Mouse (Mus musculus) CH12F3 (cell line): ENCODE data around the gene Btc.

ENCODE experiments used
- in situ Hi-C: fragments of 300-500 bp; cut with MboI; formaldehyde crosslinking; loops from 2 replicates; pipeline ENCODE4 v1.14.3; 2020; ENCODE audit warnings: low sequenced_read_pairs

The Btc gene

DNA sequence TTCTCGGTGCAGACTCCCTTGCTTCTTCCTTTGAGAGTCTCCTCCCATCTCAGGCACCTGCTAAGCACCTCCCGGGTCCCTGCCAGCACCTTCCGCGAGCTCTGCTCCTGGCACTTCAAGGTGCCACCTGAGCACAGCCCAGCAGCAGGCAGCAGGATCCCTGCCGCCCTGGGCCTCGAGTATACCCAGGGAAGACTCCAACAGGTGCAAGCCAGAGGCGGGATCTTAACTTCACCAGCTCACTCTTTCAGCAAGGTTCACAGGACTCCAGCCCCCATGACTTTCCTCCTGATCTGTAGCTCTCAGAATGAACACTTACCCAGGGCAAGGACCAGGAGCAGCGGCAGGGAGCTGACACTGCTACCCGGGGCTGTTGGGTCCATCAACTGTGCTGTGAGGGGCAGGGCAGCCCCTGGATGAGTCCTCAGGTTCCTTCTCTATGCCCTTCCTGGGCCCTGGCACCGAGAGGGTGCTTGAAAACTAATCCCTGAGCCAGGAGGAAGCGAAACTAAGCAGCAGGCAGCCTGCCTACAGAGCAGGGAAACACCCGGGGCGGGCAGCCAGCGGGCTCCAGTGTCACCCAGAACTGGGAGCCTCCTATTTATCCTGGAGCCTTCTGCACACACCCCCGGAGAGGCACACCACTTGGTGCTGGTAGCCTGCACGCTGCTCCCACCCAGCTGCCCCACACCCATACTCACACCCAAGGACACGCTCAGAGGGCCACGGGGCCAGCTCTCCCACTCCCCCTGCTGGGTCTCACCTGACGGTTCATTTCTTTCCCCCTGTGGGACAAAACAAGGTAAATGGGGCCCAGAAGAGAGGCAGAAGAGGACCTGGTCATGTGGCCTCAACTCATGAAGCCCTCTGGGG lies at the start of gene Btc:
Gene Btc, minus strand, starts transcription at position 656 of the 873 bp plus-strand sequence.
- in situ Hi-C loops: no loop called here

DNA sequence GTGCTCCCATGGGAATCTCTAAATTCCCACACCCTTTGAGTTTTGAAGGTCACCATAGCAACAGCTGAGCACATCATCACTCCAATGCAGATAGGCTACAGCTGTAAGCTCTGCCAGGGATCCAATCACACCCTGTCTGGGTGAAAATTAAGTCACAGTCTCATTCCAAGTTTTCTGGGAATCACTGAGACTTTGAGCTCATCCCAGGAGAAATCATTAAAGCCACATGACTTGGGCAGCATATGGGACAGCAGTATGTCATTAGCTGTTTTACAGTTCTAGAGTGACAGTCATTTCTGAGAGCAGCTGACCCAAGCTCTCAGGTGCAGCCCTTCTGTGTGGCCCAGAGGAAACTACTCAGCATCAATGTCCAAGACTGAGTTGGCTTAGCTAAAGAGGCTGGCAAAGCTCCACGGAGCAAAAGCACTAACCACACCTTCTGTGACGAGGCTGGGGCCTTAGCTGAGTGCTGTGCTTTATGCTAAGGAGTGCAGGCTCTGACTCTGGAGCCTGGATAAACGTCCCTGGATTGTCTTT lies 42.3 kb upstream of the Btc start:
- in situ Hi-C loops: no loop called here

DNA sequence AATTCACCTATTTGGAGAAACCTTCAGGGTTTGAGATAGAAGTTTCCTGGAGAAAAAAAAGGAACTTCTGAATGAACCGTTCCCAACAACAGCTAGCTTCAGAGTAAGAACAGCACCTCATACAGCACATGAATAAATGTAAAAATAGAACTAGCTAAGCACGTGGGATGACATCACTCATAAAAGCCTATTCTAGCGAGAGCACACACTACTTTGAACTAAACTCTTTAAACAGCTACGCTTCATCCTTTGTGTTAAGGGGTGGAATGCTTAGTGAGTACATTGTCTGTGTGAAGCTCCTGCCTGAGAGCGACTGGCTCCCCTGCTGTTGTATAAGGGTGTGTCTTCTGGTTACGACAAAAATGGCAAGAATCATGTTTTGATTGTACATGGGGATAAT lies 33.8 kb upstream of the Btc start:
- in situ Hi-C loops: no loop called here

DNA sequence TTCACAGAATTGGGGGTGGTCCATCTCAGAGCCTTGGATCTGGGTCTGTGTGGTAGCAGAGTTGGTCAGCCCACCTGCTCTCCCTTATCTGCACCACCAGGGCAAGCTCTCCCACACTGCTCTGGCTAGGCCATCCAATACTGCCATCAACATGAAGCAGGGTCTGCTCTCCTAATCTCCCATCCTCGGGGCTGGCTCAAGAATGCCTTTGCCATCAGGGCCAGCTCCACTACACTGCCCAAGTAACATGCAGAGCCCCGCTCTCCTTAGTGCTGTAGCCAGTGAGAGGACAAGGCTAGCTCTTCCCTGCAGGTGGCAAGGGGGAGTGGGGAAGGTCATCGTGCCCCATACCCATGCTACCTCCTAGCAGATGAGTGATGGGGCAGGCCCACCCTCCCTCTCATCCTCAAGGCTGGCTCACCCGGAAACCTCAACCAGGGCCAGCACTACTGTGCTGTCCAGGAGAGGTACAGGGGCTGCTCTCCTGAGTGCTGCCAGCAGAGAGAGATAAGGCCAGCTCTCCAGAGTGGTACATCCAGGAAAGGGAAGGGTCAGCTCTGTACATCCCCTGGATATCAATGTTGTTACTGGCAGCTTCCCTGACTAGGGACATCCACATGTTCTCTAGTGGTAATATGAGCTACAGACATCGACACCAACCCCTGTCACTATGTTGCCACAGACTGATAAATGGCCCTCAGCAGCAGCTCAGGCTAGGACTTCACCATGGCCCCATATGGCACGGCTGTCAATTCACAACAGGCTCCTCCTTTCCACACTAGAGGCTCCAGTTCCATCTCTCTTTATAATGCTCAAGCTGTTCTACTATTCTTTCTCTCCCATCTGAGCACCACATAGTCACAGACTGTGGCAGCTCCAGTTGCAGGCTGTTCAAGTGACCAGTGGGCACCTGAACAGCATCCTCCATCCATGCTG lies 32.2 kb upstream of the Btc start:
- in situ Hi-C loops: no loop called here

DNA sequence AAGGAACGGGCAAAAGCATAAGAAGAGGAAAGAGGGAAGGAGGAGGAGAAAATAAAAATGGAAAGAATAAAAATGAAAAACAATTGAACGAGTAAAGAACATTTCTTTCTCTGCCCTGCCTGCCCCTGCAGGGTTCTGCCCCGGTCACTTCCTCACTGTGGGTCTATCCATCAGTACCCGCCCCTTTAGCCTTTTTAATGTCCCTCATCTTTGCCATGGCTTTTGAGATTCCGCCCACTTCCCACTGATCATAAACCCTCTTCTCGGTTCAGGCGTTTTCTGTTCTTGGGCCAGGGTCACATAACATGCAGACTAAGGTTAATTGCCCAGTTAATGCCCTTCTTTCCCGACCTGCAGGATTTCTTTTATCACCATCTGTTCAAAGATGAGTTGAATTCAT lies 25.8 kb upstream of the Btc start:
- in situ Hi-C loops: no loop called here

DNA sequence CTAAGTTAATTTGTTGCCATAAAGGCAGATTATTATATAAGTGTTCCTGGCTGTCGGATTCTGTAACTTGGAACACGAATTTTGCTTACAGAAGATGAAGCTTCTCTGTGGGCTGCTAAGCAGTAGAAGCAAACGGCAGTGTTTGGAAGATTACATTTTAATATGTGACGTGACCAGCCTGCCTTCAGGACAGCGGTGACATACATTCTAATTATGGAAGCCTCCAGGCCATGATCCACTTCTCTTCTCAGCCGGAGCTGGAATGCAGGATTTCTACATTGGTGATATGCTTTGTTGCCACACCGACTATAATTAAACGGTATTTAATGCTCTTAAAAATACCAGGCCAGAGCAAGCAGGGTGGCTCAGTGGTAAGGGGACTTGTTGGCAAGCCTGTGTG lies 11.0 kb upstream of the Btc start:
- in situ Hi-C loops: no loop called here

DNA sequence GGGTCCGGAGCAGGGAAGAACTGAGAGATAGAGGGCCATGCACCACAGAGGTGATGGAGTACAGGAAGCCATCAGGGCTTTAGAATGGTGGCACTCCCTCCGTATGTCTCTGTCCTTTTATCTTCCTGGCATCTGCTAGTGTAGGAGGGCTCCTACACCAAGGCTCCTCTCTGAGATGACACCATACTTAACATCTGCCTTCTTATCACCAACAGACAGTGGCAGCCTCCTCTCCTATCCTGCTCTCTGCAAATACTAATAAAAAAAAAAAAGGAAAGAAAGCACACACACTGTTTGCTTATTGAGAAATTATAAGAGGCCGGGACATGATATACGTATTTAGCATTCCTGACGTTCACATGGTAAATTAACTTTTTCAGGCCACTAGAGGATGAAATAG lies 1.5 kb upstream of the Btc start:
- in situ Hi-C loops: no loop called here

DNA sequence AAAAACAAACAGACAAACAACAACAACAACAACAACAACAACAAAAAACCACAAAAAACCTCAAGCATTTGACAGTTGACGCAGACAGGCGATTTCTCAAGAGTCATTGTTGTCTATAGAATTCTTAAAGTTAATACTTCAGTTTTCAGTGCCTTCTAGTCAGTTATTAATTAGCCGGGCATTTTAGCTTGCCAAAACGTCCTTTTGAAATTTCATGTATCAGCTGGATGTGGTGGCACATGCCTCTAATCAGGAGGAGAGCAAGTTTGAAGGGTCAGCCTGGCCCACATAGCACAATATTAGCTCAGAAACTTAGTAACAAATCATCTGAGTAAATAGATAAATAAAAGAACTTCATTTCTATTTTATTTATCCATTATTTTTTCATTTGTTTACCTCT lies 487 bp upstream of the Btc start:
- in situ Hi-C loops: no loop called here

DNA sequence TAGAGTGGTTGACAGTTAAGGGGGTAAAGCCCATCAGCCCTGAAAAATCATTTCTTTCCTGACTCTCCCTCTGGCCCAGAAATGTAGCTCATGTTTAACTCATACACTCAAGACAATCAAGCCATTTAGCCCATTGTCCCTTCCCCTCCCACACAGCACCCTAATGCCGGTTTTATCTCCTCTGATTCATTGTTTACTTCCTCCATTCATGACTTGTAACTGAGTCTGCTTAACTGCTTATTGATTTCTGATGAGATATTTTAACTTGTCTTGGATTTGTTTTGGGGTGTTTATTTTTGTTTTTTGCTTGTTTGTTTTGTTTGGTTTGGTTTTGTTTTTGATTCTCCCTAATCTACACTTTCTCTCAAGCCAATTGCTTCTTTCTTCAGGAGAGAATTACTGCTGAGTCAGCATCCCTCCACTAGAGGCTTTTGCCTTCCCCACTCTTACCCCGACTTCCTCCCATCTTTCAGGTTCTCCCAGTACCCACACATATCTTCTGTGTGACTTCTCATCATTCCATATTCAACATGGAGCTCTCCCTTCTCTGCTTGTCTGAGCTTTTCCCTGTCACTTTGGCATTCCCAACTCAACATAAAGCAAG lies 2.2 kb downstream of the Btc start:
- in situ Hi-C loops: no loop called here

DNA sequence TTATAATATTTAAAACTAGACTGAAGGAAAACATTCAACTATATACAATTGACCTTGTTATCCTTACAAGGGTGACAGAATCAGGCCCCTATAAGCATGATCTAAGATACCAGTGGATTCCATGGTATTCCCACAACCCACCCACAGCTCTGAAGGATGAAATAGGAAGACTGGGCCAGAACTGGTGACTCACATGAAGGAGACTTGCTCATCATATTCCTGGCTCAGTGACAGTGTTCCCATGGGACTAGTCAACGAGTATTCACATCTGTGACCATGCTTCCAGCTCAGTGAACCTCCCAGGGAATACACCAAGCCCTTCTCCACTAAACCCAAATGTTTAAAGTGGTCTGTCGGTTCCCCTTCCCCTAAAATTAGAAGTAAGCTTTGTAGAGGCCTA lies 27.3 kb downstream of the Btc start:
- in situ Hi-C loops: no loop called here

DNA sequence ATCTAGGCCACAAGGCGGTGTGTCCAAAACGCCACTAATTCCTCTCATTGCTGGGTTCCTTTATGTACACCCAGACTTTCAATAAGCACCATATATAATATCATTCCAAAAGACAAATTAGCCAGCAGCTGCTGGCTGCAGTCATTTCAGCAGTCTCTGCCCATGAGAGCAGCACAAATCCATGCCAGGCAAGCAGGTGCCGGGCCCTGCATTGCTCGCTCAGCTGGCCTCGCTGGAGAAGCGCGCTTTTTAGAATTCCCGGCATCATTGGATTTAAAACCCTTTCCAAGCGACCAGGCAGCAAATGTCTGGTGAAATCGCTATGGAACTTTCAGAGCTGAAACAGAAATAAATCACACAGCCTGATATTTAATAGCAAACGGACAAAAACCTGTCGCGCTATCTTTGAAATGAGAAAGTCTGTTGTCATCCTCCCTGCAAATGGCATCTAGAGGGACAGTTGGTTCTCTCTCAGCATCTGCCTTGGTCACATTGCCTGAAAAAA lies 34.7 kb downstream of the Btc start:
- in situ Hi-C loops: no loop called here

DNA sequence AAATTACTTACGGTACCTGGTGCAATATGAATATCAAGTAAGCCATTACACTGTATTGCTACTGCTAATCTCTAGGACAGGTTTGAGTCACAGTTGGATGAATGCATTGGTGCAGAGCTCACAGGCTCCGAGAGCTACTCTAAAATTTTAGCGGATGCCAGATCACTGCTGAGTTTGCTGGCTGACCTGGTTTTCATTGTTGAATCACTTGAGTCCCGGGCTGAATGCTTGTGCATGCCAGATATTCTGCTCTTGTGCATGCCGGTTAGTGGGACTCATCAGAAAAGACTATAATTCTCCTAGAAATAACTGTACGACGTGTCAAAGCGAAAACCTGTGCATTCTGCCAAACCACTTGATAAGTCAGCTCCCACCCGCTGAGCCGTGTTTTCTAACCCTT lies 35.9 kb downstream of the Btc start:
- in situ Hi-C loops: no loop called here

DNA sequence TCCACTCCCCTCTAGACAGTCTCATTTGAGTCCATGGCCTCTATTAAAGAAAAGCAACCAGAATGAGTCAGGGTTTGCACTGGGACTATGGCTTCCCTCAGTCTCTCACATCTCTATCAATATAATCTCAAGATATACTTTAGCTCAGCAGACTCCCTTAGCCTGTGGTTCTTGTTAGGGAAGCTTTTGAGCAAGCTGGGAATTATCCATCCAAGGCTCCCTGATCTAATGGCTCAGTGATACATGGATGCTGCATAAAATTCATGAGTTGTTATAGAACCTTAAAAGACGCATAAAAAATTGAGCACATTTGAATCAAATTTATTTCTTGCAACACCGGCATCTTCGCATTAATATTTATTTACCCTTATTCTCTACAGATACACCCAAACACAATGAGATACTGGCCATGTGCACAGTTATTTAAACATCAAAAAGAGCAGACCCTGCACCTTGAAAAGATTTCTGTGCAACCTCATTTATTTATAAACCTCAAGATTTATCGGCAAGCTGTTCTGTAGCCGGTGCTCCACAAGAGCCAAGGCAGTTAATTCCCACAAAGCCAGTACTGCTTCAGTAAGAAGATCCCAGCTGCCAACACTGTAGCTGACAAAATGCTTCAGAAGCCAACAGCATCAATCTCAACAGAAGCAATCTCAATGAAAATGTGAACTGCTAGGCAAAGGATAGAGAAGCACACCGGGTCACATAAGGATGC lies 39.4 kb downstream of the Btc start:
- in situ Hi-C loops: no loop called here

DNA sequence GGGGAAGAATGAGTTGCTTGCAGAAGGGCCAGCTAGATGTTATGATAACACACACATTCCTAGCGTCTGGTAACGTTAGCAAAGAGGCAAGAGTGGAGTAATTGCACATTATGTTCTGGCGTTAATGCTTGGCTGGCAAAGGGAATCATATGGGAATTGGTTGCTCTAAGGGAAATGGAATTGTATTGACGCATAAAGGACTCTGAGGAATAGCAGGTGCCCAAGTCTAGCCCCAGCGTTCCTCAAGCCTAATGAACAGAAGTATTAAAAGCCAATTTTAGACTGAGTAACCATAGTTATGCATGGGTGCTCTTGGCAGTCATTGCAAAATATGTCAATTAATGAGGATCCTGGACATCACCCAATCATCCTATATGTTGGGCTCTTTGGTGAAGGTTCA lies 50.1 kb downstream of the Btc start:
- in situ Hi-C loops: no loop called here

DNA sequence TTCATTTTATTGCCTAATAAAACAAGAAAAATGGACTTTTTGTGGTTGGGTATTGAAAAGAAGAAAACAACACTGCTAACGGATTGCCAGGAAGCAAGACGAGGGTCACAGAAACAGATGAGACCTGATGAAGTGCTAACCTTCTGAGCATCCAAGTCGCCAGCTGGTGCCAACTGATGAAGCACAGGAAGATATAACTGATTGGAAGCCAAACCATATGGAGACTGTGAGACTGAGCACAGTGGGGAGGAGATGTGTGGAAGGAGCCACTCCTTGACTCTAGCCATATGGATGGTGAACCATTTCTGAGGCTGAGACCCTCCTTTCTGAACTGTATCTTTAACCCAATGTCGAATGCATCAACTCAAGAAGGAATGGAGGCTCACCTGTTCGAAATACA lies 57.1 kb downstream of the Btc start:
- in situ Hi-C loops: no loop called here

DNA sequence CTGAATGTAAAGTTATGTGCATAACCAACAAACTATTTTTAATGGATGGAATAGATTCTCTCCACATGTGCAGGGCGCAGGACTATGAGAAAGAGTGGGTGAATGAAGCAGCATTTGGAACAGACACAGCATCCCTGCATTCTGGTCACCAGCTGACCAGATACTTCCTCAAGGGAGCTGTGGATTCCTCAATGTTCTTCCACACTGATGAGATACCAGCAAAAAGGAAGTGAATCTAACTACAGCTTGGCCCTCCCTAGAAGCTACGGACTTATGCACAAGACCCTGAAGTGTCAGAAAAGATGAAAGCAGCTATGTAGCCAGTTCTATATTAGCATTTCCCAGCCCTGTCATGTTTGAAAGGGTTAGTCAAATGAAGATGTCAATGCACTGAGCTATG lies 57.7 kb downstream of the Btc start:
- in situ Hi-C loops: no loop called here

DNA sequence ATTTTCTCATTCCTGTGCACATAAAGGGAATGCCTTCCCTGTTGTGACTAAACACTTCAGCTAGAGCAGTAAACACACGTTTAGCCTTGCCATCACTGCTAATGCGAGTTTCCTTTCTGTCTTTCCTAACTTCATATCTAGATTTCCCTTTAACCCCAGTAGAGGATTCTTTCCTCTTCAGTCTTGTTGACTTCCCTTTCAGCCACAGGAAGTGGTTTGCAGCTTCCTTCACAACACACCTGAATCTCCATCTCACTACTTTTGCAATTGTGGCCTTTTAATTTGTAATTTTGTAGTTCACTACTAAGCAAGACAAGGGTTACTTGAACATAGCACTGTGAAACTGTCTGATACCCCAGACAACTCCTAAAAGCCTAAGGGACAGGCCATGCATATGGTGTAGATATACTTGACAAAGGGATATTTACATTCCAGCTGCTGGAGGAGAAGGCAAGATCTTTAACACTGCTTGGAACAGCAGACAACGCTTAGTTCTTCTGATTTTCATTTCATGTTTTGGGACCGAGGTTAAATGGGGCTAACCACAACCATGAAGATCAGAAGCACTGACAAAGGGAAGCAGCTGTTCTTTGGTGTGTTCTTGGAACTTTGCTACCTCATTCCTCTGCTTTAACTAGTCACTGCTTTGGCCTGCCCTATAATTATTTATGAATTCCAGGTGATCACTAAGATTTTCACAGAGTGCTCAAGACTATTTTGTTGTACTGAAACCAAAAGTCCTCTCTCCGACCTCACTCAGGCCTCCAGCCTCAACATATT lies 60.6 kb downstream of the Btc start:
- in situ Hi-C loops: no loop called here

DNA sequence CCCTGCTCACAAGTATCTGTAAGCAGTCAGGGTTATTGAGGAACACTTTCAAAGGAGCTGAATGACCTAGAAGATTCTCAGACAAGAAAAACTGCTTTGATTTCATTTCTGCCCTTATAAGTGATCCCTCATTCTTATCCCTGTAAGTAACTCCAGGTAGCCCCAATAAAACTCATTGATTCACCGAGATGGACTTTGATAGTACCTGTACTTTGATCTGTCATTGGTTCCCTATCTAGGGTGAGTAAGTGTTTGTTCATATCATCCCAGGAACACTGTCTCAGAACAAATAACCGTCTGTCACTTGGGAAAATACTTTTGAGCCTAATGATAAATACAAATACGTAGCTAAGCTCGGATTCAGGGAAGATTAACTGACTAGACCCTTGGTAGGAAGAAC lies 68.6 kb downstream of the Btc start:
- in situ Hi-C loops: no loop called here

DNA sequence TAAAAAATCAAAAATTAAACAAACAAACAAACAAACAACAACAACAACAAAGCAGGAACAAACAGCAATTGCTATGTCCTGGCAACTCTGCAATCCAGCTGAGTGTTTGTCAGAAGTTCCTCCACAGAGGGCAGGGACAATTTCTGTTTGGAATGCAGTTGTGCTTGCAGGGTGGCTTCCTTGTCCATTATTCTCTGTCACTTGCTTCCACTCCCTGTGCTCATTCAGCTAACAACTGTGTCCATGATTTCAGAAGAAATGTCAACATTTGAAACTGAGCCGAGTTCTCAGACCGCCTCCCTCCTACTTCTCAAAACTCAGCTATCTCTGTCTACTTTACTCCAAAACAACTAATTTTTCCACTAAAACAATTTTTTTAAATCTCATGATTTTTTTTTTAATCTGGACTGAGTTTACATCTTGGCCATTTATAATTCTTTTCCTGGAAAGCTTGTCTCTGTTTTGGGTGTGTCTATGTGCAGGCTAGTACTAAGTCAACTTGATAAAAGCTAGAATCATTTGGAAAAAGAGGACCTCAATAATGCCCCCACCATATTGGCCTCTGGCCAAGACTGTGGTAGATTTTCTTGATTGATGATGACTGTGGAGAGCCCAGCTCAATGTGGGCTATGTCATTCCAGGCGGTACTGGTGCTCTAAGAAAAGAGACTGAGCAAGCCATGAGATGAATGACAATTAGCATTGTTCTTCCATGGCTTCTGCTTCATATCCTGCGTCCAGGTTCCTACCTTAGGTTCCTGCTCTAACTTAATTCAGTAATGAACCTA lies 70.5 kb downstream of the Btc start:
- in situ Hi-C loops: no loop called here
